Mouse (Mus musculus) intestine, embryonic 15.5 days (tissue): ENCODE results near the gene Col18a1. TPM values are rescaled to one million over a fixed set of nuclear protein-coding genes. Genes with fewer than 3 reads are reported as not detected.

ENCODE experiments used
- ATAC-seq: fragments of 200-750 bp; cut with Nextera tagmentation; 2 replicates; pipeline ENCODE4 v1.8.0; 2017; ENCODE audit warnings: moderate TSS enrichment, moderate library complexity
- H3K27ac ChIP-seq: fragments of 300-500 bp; sonication (generic); 2 replicates; pipeline ENCODE4 v1.5.1; 2015; ENCODE audit warnings: mild to moderate bottlenecking, inconsistent platforms
- H3K27me3 ChIP-seq: fragments of 300-500 bp; sonication (generic); replicated peaks from 2 replicates; pipeline ENCODE4 v1.6.1; 2015; ENCODE audit warnings: inconsistent platforms
- H3K36me3 ChIP-seq: fragments of 300-500 bp; sonication (generic); 2 replicates; pipeline ENCODE4 v1.6.1; 2015; ENCODE audit warnings: inconsistent platforms
- H3K4me1 ChIP-seq: fragments of 300-500 bp; sonication (generic); replicated peaks from 2 replicates; pipeline ENCODE4 v1.6.1; 2015; ENCODE audit warnings: inconsistent platforms
- H3K4me2 ChIP-seq: fragments of 300-500 bp; sonication (generic); replicated peaks from 2 replicates; pipeline ENCODE4 v1.6.1; 2015; ENCODE audit warnings: mild to moderate bottlenecking, inconsistent platforms
- H3K4me3 ChIP-seq: fragments of 300-500 bp; sonication (generic); replicated peaks from 2 replicates; pipeline ENCODE4 v1.5.1; 2015; ENCODE audit warnings: inconsistent platforms
- H3K9ac ChIP-seq: fragments of 300-500 bp; sonication (generic); 2 replicates; pipeline ENCODE4 v1.6.1; 2015; ENCODE audit warnings: inconsistent platforms
- H3K9me3 ChIP-seq: fragments of 300-500 bp; sonication (generic); 2 replicates; pipeline ENCODE4 v1.6.1; 2016; ENCODE audit warnings: inconsistent platforms
- WGBS: fragments of 180-500 bp; shearing (Covaris S2); methylation state at CpG from one replicate; pipeline ENCODE4 v1.1.7; 2015; 5-methylcytosine and 5-hydroxymethylcytosine counted together
- polyA plus RNA-seq: library from polyadenylated mRNA; unstranded; fragments of >200 nt; fragmentation: Nextera tagmentation; extraction: Ambion mirVana; gene quantifications from 2 replicates; pipeline ENCODE4 v1.2.1, GENCODE M21; 2015

The Col18a1 gene
- polyA plus RNA-seq, 1 experiment from 2014 or later: 59.5 TPM

GRCm38 (mm10) chr10:77170400-77170799 lies 4.1 kb upstream of the Col18a1 start:
- Histone ChIP-seq H3K9ac (no peak overlapping the region), H3K9me3 (no peaks in the 10 kb centered on the region), H3K36me3 (no peaks in the 10 kb centered on the region), H3K27me3 (peaks cover 15% of the 10 kb centered on the region), H3K4me3 (no peak overlapping the region), H3K27ac (no peak overlapping the region), H3K4me1 (peaks cover 13% of the 10 kb centered on the region), H3K4me2 (no peak overlapping the region)
- no peak for ATAC-seq
- 67% methylated on average over 6 of the region's 6 CpGs for WGBS

GRCm38 (mm10) chr10:77165318-77165945 lies 916 bp downstream of the Col18a1 start:
- Histone ChIP-seq H3K9me3 (no peaks in the 10 kb centered on the region), H3K9ac (peak overlapping the region; percentile 44), H3K4me2 (peak overlapping the region; percentile 96), H3K36me3 (no peaks in the 10 kb centered on the region), H3K4me1 (peaks cover 17% of the 10 kb centered on the region), H3K27me3 (peaks cover 19% of the 10 kb centered on the region), H3K27ac (peak overlapping the region; percentile 32; the same call in 1 of the 2 replicates), H3K4me3 (peak overlapping the region; percentile 49)
- WGBS: 2% methylated on average over 40 of the region's 40 CpGs
- peak; percentile 35 for ATAC-seq

GRCm38 (mm10) chr10:77164437-77165052 lies 1.8 kb downstream of the Col18a1 start:
- no peak for ATAC-seq

GRCm38 (mm10) chr10:77164041-77164436 lies 2.3 kb downstream of the Col18a1 start:
- Histone ChIP-seq H3K4me2 (peak overlapping the region; percentile 96; the same call in 1 of the 2 replicates), H3K27ac (no peak overlapping the region)

More at GRCm38 (mm10) chr10:77164437-77165052, 1.8 kb downstream of the Col18a1 start:
- 22% methylated on average over 9 of the region's 9 CpGs for WGBS
- no peaks in the 10 kb centered on the region for H3K9me3 ChIP-seq
- H3K27ac ChIP-seq: no peak overlapping the region
- H3K36me3 ChIP-seq: no peaks in the 10 kb centered on the region
- H3K4me3 ChIP-seq: no peak overlapping the region
- H3K27me3 ChIP-seq: peaks cover 19% of the 10 kb centered on the region
- peak overlapping the region; percentile 96 for H3K4me2 ChIP-seq
- peaks cover 22% of the 10 kb centered on the region for H3K4me1 ChIP-seq
- no peak overlapping the region for H3K9ac ChIP-seq

GRCm38 (mm10) chr10:77163392-77163977 lies 2.9 kb downstream of the Col18a1 start:
- no peak for ATAC-seq
- peaks cover 32% of the 10 kb centered on the region for H3K4me1 ChIP-seq
- no peak overlapping the region for H3K27ac ChIP-seq
- H3K9me3 ChIP-seq: no peaks in the 10 kb centered on the region
- H3K4me2 ChIP-seq: 0 out of 2 replicates have a peak overlapping the region, but pooled peaks have one; percentile 6
- no peaks in the 10 kb centered on the region for H3K36me3 ChIP-seq
- no peak overlapping the region for H3K4me3 ChIP-seq
- WGBS: 71% methylated on average over 4 of the region's 4 CpGs
- peaks cover 19% of the 10 kb centered on the region for H3K27me3 ChIP-seq
- no peak overlapping the region for H3K9ac ChIP-seq

More at GRCm38 (mm10) chr10:77164041-77164436, 2.3 kb downstream of the Col18a1 start:
- WGBS: 48% methylated on average over 5 of the region's 5 CpGs
- Histone ChIP-seq H3K4me1 (peaks cover 27% of the 10 kb centered on the region), H3K36me3 (no peaks in the 10 kb centered on the region), H3K4me3 (no peak overlapping the region), H3K9ac (no peak overlapping the region), H3K9me3 (no peaks in the 10 kb centered on the region), H3K27me3 (peaks cover 19% of the 10 kb centered on the region)
- ATAC-seq: no peak

- Histone ChIP-seq H3K4me3 (no peak overlapping the region), H3K27ac (no peak overlapping the region), H3K27me3 (no peaks in the 10 kb centered on the region), H3K36me3 (no peaks in the 10 kb centered on the region), H3K9me3 (no peaks in the 10 kb centered on the region), H3K9ac (no peak overlapping the region), H3K4me2 (no peak overlapping the region), H3K4me1 (peaks cover 20% of the 10 kb centered on the region)
- 29% methylated on average over 8 of the region's 8 CpGs for WGBS
- ATAC-seq: peak; percentile 62
Measured at GRCm38 (mm10) chr10:77159573-77159972, 6.8 kb downstream of the Col18a1 start.

- Histone ChIP-seq H3K27ac (no peak overlapping the region), H3K9ac (no peak overlapping the region)
- peak; percentile 67; the same call in 1 of the 2 replicates for ATAC-seq
Measured at GRCm38 (mm10) chr10:77158948-77159347, 7.4 kb downstream of the Col18a1 start.

GRCm38 (mm10) chr10:77157245-77158019 lies 8.9 kb downstream of the Col18a1 start:
- Histone ChIP-seq H3K9me3 (no peaks in the 10 kb centered on the region), H3K27me3 (no peaks in the 10 kb centered on the region), H3K4me1 (peaks cover 25% of the 10 kb centered on the region), H3K36me3 (no peaks in the 10 kb centered on the region), H3K4me3 (no peak overlapping the region), H3K4me2 (no peak overlapping the region), H3K9ac (no peak overlapping the region), H3K27ac (no peak overlapping the region)
- ATAC-seq: no peak
- 39% methylated on average over 10 of the region's 11 CpGs for WGBS

More at GRCm38 (mm10) chr10:77158948-77159347, 7.4 kb downstream of the Col18a1 start:
- H3K27me3 ChIP-seq: no peaks in the 10 kb centered on the region
- 46% methylated on average over 3 of the region's 3 CpGs for WGBS
- peaks cover 23% of the 10 kb centered on the region for H3K4me1 ChIP-seq
- no peak overlapping the region for H3K4me2 ChIP-seq
- H3K9me3 ChIP-seq: no peaks in the 10 kb centered on the region
- H3K4me3 ChIP-seq: no peak overlapping the region
- no peaks in the 10 kb centered on the region for H3K36me3 ChIP-seq

GRCm38 (mm10) chr10:77152178-77152621 lies 14.1 kb downstream of the Col18a1 start:
- H3K4me2 ChIP-seq: no peak overlapping the region
- no peaks in the 10 kb centered on the region for H3K36me3 ChIP-seq
- no peak overlapping the region for H3K4me3 ChIP-seq
- H3K27me3 ChIP-seq: no peaks in the 10 kb centered on the region
- no peaks in the 10 kb centered on the region for H3K9me3 ChIP-seq
- H3K27ac ChIP-seq: no peak overlapping the region
- no peak overlapping the region for H3K9ac ChIP-seq
- H3K4me1 ChIP-seq: peaks cover 31% of the 10 kb centered on the region
- WGBS: 46% methylated on average over 2 of the region's 2 CpGs
- peak; percentile 57 for ATAC-seq

GRCm38 (mm10) chr10:77151551-77152002 lies 14.8 kb downstream of the Col18a1 start:
- H3K4me3 ChIP-seq: no peak overlapping the region
- H3K9me3 ChIP-seq: no peaks in the 10 kb centered on the region
- peak overlapping the region; percentile 42; the same call in 1 of the 2 replicates for H3K27ac ChIP-seq
- WGBS: 64% methylated on average over 4 of the region's 4 CpGs
- ATAC-seq: no peak
- H3K36me3 ChIP-seq: no peaks in the 10 kb centered on the region
- H3K4me2 ChIP-seq: no peak overlapping the region
- no peaks in the 10 kb centered on the region for H3K27me3 ChIP-seq
- H3K4me1 ChIP-seq: peaks cover 31% of the 10 kb centered on the region
- 0 out of 2 replicates have a peak overlapping the region, but pooled peaks have one; percentile 8 for H3K9ac ChIP-seq

- 17% methylated on average over 14 of the region's 14 CpGs for WGBS
- peak; percentile 39 for ATAC-seq
- Histone ChIP-seq H3K9me3 (no peaks in the 10 kb centered on the region), H3K27me3 (no peaks in the 10 kb centered on the region), H3K36me3 (no peaks in the 10 kb centered on the region), H3K9ac (no peak overlapping the region), H3K4me1 (peaks cover 31% of the 10 kb centered on the region), H3K4me3 (no peak overlapping the region), H3K4me2 (peak overlapping the region; percentile 28; the same call in 1 of the 2 replicates), H3K27ac (peak overlapping the region; percentile 42)
Measured at GRCm38 (mm10) chr10:77150947-77151521, 15.3 kb downstream of the Col18a1 start.
